Mouse (Mus musculus): Measurements from ENCODE around the gene Pcbp3. TPM values are rescaled to one million over a fixed set of nuclear protein-coding genes. Genes with fewer than 3 reads are reported as not detected.

Gene Pcbp3
- polyA plus RNA-seq, 1 experiment from 2014 or later, result 19.7 TPM

DNA sequence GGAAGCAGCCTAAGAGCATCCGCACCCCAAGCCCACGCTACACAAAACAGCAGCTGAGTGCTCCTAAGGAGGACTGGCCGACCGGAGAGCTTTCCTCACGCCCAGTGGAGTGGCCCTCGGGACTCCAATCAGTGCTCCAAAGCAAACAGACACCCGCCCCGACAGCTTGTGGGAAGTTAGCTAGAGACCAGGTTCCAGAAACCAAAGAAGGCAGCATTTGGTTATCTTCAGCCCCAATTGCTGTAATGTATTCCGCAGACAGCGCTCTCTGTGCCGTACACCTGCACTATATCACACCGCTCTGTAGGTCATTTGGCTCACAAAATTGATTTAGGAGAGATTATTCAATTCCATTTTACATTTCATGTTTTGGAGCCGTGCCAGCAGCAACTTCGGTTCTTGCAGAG, 55.7 kb downstream of the Pcbp3 start:
- Histone ChIP-seq H3K4me1 (ENCODE audit: control insufficient read depth, insufficient read depth, low read length) (peaks cover 27% of the 10 kb centered on the region), H3K4me2 (replicated peaks; ENCODE audit: low read depth, low read length) (peak overlapping the region; percentile 38), H3K9ac (ENCODE audit: low read depth, low read length) (no peak overlapping the region), H3K9me3 (ENCODE audit: control insufficient read depth, low read length) (no peaks in the 10 kb centered on the region), H3K27ac (ENCODE audit: low read depth, low read length) (peak overlapping the region; percentile 10; the same call in 1 of the 2 replicates), H3K4me3 (ENCODE audit: low read length) (peak overlapping the region; percentile 0; the same call in 1 of the 2 replicates), H3K36me3 (ENCODE audit: control insufficient read depth, insufficient read depth, low read length) (no peaks in the 10 kb centered on the region), H3K27me3 (ENCODE audit: control insufficient read depth, insufficient read depth, low read length) (no peaks in the 10 kb centered on the region)
- WGBS, result 26% methylated on average over 14 of the region's 14 CpGs
- ATAC-seq (ENCODE audit: low FRiP score, low TSS enrichment), result peak; percentile 69; the same call in 1 of the 2 replicates

- H3K36me3 ChIP-seq (ENCODE audit: control insufficient read depth, insufficient read depth, low read length), result no peaks in the 10 kb centered on the region
- H3K27ac ChIP-seq (ENCODE audit: low read depth, low read length), result no peak overlapping the region
- H3K4me2 ChIP-seq (replicated peaks; ENCODE audit: low read depth, low read length), result no peak overlapping the region
- H3K4me3 ChIP-seq (ENCODE audit: low read length), result no peak overlapping the region
- peaks cover 27% of the 10 kb centered on the region for H3K4me1 ChIP-seq (ENCODE audit: control insufficient read depth, insufficient read depth, low read length)
- 58% methylated on average over 3 of the region's 3 CpGs for WGBS
- ATAC-seq (ENCODE audit: low FRiP score, low TSS enrichment), result no peak
- no peaks in the 10 kb centered on the region for H3K9me3 ChIP-seq (ENCODE audit: control insufficient read depth, low read length)
- H3K27me3 ChIP-seq (ENCODE audit: control insufficient read depth, insufficient read depth, low read length), result no peaks in the 10 kb centered on the region
- H3K9ac ChIP-seq (ENCODE audit: low read depth, low read length), result no peak overlapping the region
Measured at GRCm38 (mm10) chr10:76903694-76904093, 58.0 kb downstream of the Pcbp3 start.

DNA sequence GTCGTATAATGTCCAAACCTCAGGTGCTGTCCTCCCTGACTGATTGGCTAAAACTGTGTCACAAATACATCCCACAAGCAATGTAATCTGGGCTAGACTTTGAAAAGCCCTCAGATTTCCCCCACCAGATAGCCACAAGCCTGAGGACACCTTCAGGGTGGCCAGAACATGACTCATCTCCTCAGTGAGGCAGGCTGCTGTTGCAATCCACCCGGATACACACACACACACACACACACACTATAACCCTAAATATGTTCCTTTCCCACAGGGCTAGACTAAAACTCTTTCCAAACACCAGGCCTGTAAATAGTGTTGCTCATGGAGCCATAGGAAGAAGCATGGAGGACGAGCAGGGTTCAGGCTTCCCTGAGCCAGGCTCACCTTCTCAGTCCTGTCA, 58.6 kb downstream of the Pcbp3 start:
- H3K27ac ChIP-seq (ENCODE audit: low read depth, low read length), result no peak overlapping the region; the same call in 1 of the 2 replicates
- H3K9ac ChIP-seq (ENCODE audit: low read depth, low read length), result no peak overlapping the region

GRCm38 (mm10) chr10:76902588-76902987, 59.1 kb downstream of the Pcbp3 start:
- no peak for ATAC-seq (ENCODE audit: low FRiP score, low TSS enrichment)
- WGBS, result 32% methylated on average over 6 of the region's 6 CpGs
- no peak overlapping the region for H3K4me2 ChIP-seq (replicated peaks; ENCODE audit: low read depth, low read length)
- H3K27ac ChIP-seq (ENCODE audit: low read depth, low read length), result no peak overlapping the region; the same call in 1 of the 2 replicates
- H3K36me3 ChIP-seq (ENCODE audit: control insufficient read depth, insufficient read depth, low read length), result no peaks in the 10 kb centered on the region
- no peak overlapping the region for H3K4me3 ChIP-seq (ENCODE audit: low read length)
- no peaks in the 10 kb centered on the region for H3K9me3 ChIP-seq (ENCODE audit: control insufficient read depth, low read length)
- H3K9ac ChIP-seq (ENCODE audit: low read depth, low read length), result no peak overlapping the region
- H3K4me1 ChIP-seq (ENCODE audit: control insufficient read depth, insufficient read depth, low read length), result peaks cover 27% of the 10 kb centered on the region
- no peaks in the 10 kb centered on the region for H3K27me3 ChIP-seq (ENCODE audit: control insufficient read depth, insufficient read depth, low read length)

More for the DNA sequence above, 58.6 kb downstream of the Pcbp3 start:
- ATAC-seq (ENCODE audit: low FRiP score, low TSS enrichment), result no peak
- no peak overlapping the region for H3K4me3 ChIP-seq (ENCODE audit: low read length)
- H3K27me3 ChIP-seq (ENCODE audit: control insufficient read depth, insufficient read depth, low read length), result no peaks in the 10 kb centered on the region
- no peaks in the 10 kb centered on the region for H3K9me3 ChIP-seq (ENCODE audit: control insufficient read depth, low read length)
- H3K36me3 ChIP-seq (ENCODE audit: control insufficient read depth, insufficient read depth, low read length), result no peaks in the 10 kb centered on the region
- 86% methylated on average over 3 of the region's 3 CpGs for WGBS
- peaks cover 27% of the 10 kb centered on the region for H3K4me1 ChIP-seq (ENCODE audit: control insufficient read depth, insufficient read depth, low read length)
- no peak overlapping the region for H3K4me2 ChIP-seq (replicated peaks; ENCODE audit: low read depth, low read length)

GRCm38 (mm10) chr10:76898428-76898827, 63.3 kb downstream of the Pcbp3 start:
- whole genome bisulfite sequencing, result 90% methylated on average over 4 of the region's 4 CpGs
- Histone ChIP-seq H3K27ac (ENCODE audit: low read depth, low read length) (no peak overlapping the region), H3K4me1 (ENCODE audit: control insufficient read depth, insufficient read depth, low read length) (peaks cover 4% of the 10 kb centered on the region; the same call in 1 of the 2 replicates), H3K36me3 (ENCODE audit: control insufficient read depth, insufficient read depth, low read length) (no peaks in the 10 kb centered on the region), H3K9ac (ENCODE audit: low read depth, low read length) (no peak overlapping the region), H3K4me3 (ENCODE audit: low read length) (no peak overlapping the region), H3K27me3 (ENCODE audit: control insufficient read depth, insufficient read depth, low read length) (no peaks in the 10 kb centered on the region), H3K9me3 (ENCODE audit: control insufficient read depth, low read length) (no peaks in the 10 kb centered on the region; the same call in 1 of the 2 replicates), H3K4me2 (replicated peaks; ENCODE audit: low read depth, low read length) (no peak overlapping the region)
- no peak for ATAC-seq (ENCODE audit: low FRiP score, low TSS enrichment)

DNA sequence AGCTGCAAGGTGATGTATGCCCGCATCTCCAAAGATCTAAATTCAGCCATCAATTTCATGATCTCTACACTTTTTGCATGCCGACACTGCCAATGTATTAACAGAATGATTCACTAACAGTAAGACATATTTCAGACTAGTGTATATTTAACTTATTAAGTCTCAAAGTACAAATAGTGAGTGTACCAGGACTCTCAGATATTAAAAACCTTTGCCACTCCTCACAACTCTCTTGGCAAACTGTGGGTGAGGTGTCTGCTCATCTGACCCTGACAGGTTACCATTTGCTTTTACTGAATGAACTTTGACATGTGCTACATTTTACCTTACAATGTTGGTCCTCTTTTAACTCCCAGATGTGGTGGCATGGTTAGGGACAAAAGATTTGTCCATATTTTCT, 70.2 kb downstream of the Pcbp3 start:
- Histone ChIP-seq H3K4me2 (replicated peaks; ENCODE audit: low read depth, low read length) (no peak overlapping the region), H3K27ac (ENCODE audit: low read depth, low read length) (no peak overlapping the region), H3K27me3 (ENCODE audit: control insufficient read depth, insufficient read depth, low read length) (no peaks in the 10 kb centered on the region), H3K9me3 (ENCODE audit: control insufficient read depth, low read length) (no peaks in the 10 kb centered on the region; the same call in 1 of the 2 replicates), H3K4me1 (ENCODE audit: control insufficient read depth, insufficient read depth, low read length) (no peaks in the 10 kb centered on the region), H3K36me3 (ENCODE audit: control insufficient read depth, insufficient read depth, low read length) (no peaks in the 10 kb centered on the region), H3K9ac (ENCODE audit: low read depth, low read length) (no peak overlapping the region), H3K4me3 (ENCODE audit: low read length) (no peak overlapping the region)
- no peak for ATAC-seq (ENCODE audit: low FRiP score, low TSS enrichment)
- 95% methylated on average over 2 of the region's 2 CpGs for WGBS

GRCm38 (mm10) chr10:76883442-76884244, 78.0 kb downstream of the Pcbp3 start:
- H3K36me3 ChIP-seq (ENCODE audit: control insufficient read depth, insufficient read depth, low read length), result no peaks in the 10 kb centered on the region
- no peak overlapping the region for H3K9ac ChIP-seq (ENCODE audit: low read depth, low read length)
- 85% methylated on average over 3 of the region's 3 CpGs for WGBS
- ATAC-seq (ENCODE audit: low FRiP score, low TSS enrichment), result no peak
- H3K9me3 ChIP-seq (ENCODE audit: control insufficient read depth, low read length), result no peaks in the 10 kb centered on the region
- H3K27ac ChIP-seq (ENCODE audit: low read depth, low read length), result no peak overlapping the region
- no peak overlapping the region for H3K4me3 ChIP-seq (ENCODE audit: low read length)
- H3K27me3 ChIP-seq (ENCODE audit: control insufficient read depth, insufficient read depth, low read length), result no peaks in the 10 kb centered on the region
- no peak overlapping the region for H3K4me2 ChIP-seq (replicated peaks; ENCODE audit: low read depth, low read length)
- 0 out of 2 replicates have a peak, but pooled peaks cover 3% of the 10 kb centered on the region for H3K4me1 ChIP-seq (ENCODE audit: control insufficient read depth, insufficient read depth, low read length)

- Histone ChIP-seq H3K27ac (ENCODE audit: low read depth, low read length) (no peak overlapping the region), H3K36me3 (ENCODE audit: control insufficient read depth, insufficient read depth, low read length) (no peaks in the 10 kb centered on the region), H3K4me2 (replicated peaks; ENCODE audit: low read depth, low read length) (no peak overlapping the region), H3K9ac (ENCODE audit: low read depth, low read length) (no peak overlapping the region), H3K9me3 (ENCODE audit: control insufficient read depth, low read length) (no peaks in the 10 kb centered on the region), H3K27me3 (ENCODE audit: control insufficient read depth, insufficient read depth, low read length) (no peaks in the 10 kb centered on the region), H3K4me3 (ENCODE audit: low read length) (no peak overlapping the region), H3K4me1 (ENCODE audit: control insufficient read depth, insufficient read depth, low read length) (0 out of 2 replicates have a peak, but pooled peaks cover 3% of the 10 kb centered on the region)
- WGBS, result 83% methylated on average over 17 of the region's 17 CpGs
- ATAC-seq (ENCODE audit: low FRiP score, low TSS enrichment), result no peak
Measured at GRCm38 (mm10) chr10:76882644-76883441, 78.8 kb downstream of the Pcbp3 start.

GRCm38 (mm10) chr10:76881900-76882299, 79.8 kb downstream of the Pcbp3 start:
- Histone ChIP-seq H3K4me3 (ENCODE audit: low read length) (no peak overlapping the region), H3K4me2 (replicated peaks; ENCODE audit: low read depth, low read length) (no peak overlapping the region), H3K36me3 (ENCODE audit: control insufficient read depth, insufficient read depth, low read length) (no peaks in the 10 kb centered on the region), H3K27ac (ENCODE audit: low read depth, low read length) (no peak overlapping the region), H3K27me3 (ENCODE audit: control insufficient read depth, insufficient read depth, low read length) (no peaks in the 10 kb centered on the region), H3K9me3 (ENCODE audit: control insufficient read depth, low read length) (no peaks in the 10 kb centered on the region), H3K9ac (ENCODE audit: low read depth, low read length) (no peak overlapping the region), H3K4me1 (ENCODE audit: control insufficient read depth, insufficient read depth, low read length) (0 out of 2 replicates have a peak, but pooled peaks cover 3% of the 10 kb centered on the region)
- ATAC-seq (ENCODE audit: low FRiP score, low TSS enrichment), result no peak
- 73% methylated on average over 5 of the region's 5 CpGs for WGBS

All from kidney, embryonic 14.5 days (tissue).